Mouse (Mus musculus) hindbrain, postnatal 0 days (tissue): ENCODE measurements around the gene Nop2. TPM values are rescaled to one million over a fixed set of nuclear protein-coding genes. Genes with fewer than 3 reads are reported as not detected.
A peak's percentile ranks its signal among the peaks of the same experiment; 100 is the strongest.

ENCODE experiments used
- ATAC-seq: fragments of 200-750 bp; cut with Nextera tagmentation; 2 replicates; pipeline ENCODE4 v1.8.0; 2017; ENCODE audit warnings: mild to moderate bottlenecking, moderate TSS enrichment, moderate library complexity
- DNase-seq: peaks from one replicate; pipeline ENCODE4 v3.0.0-alpha.2; 2015; ENCODE audit warnings: low spot score
- H3K27ac ChIP-seq: fragments of 300-500 bp; sonication (generic); 2 replicates; pipeline ENCODE4 v1.5.1; 2014; ENCODE audit warnings: mild to moderate bottlenecking
- H3K27me3 ChIP-seq: fragments of 300-500 bp; sonication (generic); 2 replicates; pipeline ENCODE4 v1.6.1; 2014; ENCODE audit warnings: low read length, mixed read lengths; ENCODE audit not compliant: insufficient read depth
- H3K36me3 ChIP-seq: fragments of 300-500 bp; sonication (generic); 2 replicates; pipeline ENCODE4 v1.6.1; 2014; ENCODE audit warnings: low read length, mixed read lengths; ENCODE audit not compliant: insufficient read depth
- H3K4me1 ChIP-seq: fragments of 300-500 bp; sonication (generic); 2 replicates; pipeline ENCODE4 v1.6.1; 2014; ENCODE audit warnings: antibody characterized with exemption, low read length, mixed read lengths; ENCODE audit not compliant: insufficient read depth
- H3K4me2 ChIP-seq: fragments of 300-500 bp; sonication (generic); 2 replicates; pipeline ENCODE4 v1.6.1; 2014; ENCODE audit warnings: low read depth, mild to moderate bottlenecking, low read length, moderate library complexity, mixed read lengths
- H3K4me3 ChIP-seq: fragments of 300-500 bp; sonication (generic); 2 replicates; pipeline ENCODE4 v1.5.1; 2014; ENCODE audit warnings: low read length
- H3K9ac ChIP-seq: fragments of 300-500 bp; sonication (generic); replicated peaks from 2 replicates; pipeline ENCODE4 v1.6.1; 2014; ENCODE audit warnings: mild to moderate bottlenecking, low read length, moderate library complexity, mixed read lengths
- H3K9me3 ChIP-seq: fragments of 300-500 bp; sonication (generic); 2 replicates; pipeline ENCODE4 v1.6.1; 2016; ENCODE audit warnings: low read length, mixed read lengths
- CTCF ChIP-seq: IDR thresholded peaks from 2 replicates; pipeline ENCODE4 v1.5.1; 2016; ENCODE audit warnings: antibody characterized with exemption, control low read depth, low read depth
- WGBS: fragments of 180-500 bp; shearing (Covaris S2); extraction: QIAGEN DNeasy Blood & Tissue Kit; methylation state at CpG from one replicate; pipeline ENCODE4 v1.1.7; 2014; 5-methylcytosine and 5-hydroxymethylcytosine counted together
- polyA plus RNA-seq: library from polyadenylated mRNA; unstranded; fragments of >200 nt; fragmentation: Nextera tagmentation; extraction: Ambion mirVana; gene quantifications from 2 replicates; pipeline ENCODE4 v1.2.1, GENCODE M21; 2015
- total RNA-seq: library from RNA; depleted of rRNA; stranded (reverse); fragments of >200 nt; gene quantifications from 2 replicates; pipeline ENCODE4 v1.2.3, GENCODE M21; 2014

The Nop2 gene
- total and polyA plus RNA-seq, 2 experiments from 2014 or later, result 34.2 to 37.3 TPM

GRCm38 (mm10) chr6:125152212-125153017 is 20.7 kb downstream of the Nop2 start:
- no peak for TF ChIP-seq CTCF
- H3K36me3 ChIP-seq, result peaks cover 22% of the 10 kb centered on the region; the same call in 1 of the 2 replicates
- 83% methylated on average over 22 of the region's 22 CpGs for WGBS
- no peaks in the 10 kb centered on the region for H3K9me3 ChIP-seq
- H3K27ac ChIP-seq, result no peak overlapping the region
- H3K4me1 ChIP-seq, result peaks cover 21% of the 10 kb centered on the region
- no peak overlapping the region for H3K9ac ChIP-seq
- DNase-seq, result no peak
- H3K4me3 ChIP-seq, result no peak overlapping the region
- H3K4me2 ChIP-seq, result no peak overlapping the region
- no peaks in the 10 kb centered on the region for H3K27me3 ChIP-seq
- ATAC-seq, result no peak

- no peak overlapping the region for H3K9ac ChIP-seq
- no peaks in the 10 kb centered on the region for H3K9me3 ChIP-seq
- no peak for TF ChIP-seq CTCF
- no peak overlapping the region for H3K4me3 ChIP-seq
- peaks cover 22% of the 10 kb centered on the region; the same call in 1 of the 2 replicates for H3K36me3 ChIP-seq
- no peak overlapping the region for H3K27ac ChIP-seq
- H3K4me2 ChIP-seq, result no peak overlapping the region
- 82% methylated on average over 5 of the region's 5 CpGs for WGBS
- peaks cover 17% of the 10 kb centered on the region for H3K4me1 ChIP-seq
- ATAC-seq (no peak), DNase-seq (no peak)
- no peaks in the 10 kb centered on the region for H3K27me3 ChIP-seq
Observed at GRCm38 (mm10) chr6:125153018-125153389, 21.3 kb downstream of the Nop2 start.

GRCm38 (mm10) chr6:125153682-125154081 is 22.0 kb downstream of the Nop2 start:
- WGBS, result 93% methylated on average over 4 of the region's 4 CpGs
- Histone ChIP-seq H3K27me3 (no peaks in the 10 kb centered on the region), H3K4me3 (no peak overlapping the region), H3K9me3 (no peaks in the 10 kb centered on the region), H3K4me2 (no peak overlapping the region), H3K36me3 (peaks cover 22% of the 10 kb centered on the region; the same call in 1 of the 2 replicates), H3K27ac (no peak overlapping the region), H3K4me1 (peaks cover 10% of the 10 kb centered on the region; the same call in 1 of the 2 replicates), H3K9ac (no peak overlapping the region)
- DNase-seq (no peak), ATAC-seq (no peak)
- TF ChIP-seq CTCF, result no peak

GRCm38 (mm10) chr6:125154550-125154949 is 22.8 kb downstream of the Nop2 start:
- Histone ChIP-seq H3K4me1 (peaks cover 3% of the 10 kb centered on the region; the same call in 1 of the 2 replicates), H3K4me2 (no peak overlapping the region), H3K9me3 (no peaks in the 10 kb centered on the region), H3K27me3 (no peaks in the 10 kb centered on the region), H3K9ac (no peak overlapping the region), H3K36me3 (peaks cover 22% of the 10 kb centered on the region; the same call in 1 of the 2 replicates), H3K4me3 (no peak overlapping the region), H3K27ac (no peak overlapping the region)
- ATAC-seq (peak; percentile 48; the same call in 1 of the 2 replicates), DNase-seq (peak; percentile 66)
- peak; percentile 62 for TF ChIP-seq CTCF

- no peaks in the 10 kb centered on the region for H3K27me3 ChIP-seq
- H3K36me3 ChIP-seq, result peaks cover 27% of the 10 kb centered on the region; the same call in 1 of the 2 replicates
- H3K27ac ChIP-seq, result no peak overlapping the region
- ATAC-seq, result no peak
- H3K4me1 ChIP-seq, result no peaks in the 10 kb centered on the region
- WGBS, result 84% methylated on average over 8 of the region's 8 CpGs
- H3K4me3 ChIP-seq, result no peak overlapping the region
- no peaks in the 10 kb centered on the region for H3K9me3 ChIP-seq
- no peak overlapping the region for H3K4me2 ChIP-seq
- no peak for DNase-seq
- TF ChIP-seq CTCF, result no peak
- no peak overlapping the region for H3K9ac ChIP-seq
Observed at GRCm38 (mm10) chr6:125155262-125155661, 23.6 kb downstream of the Nop2 start.

- no peak overlapping the region for H3K27ac ChIP-seq
- 80% methylated on average over 3 of the region's 3 CpGs for WGBS
- no peak overlapping the region for H3K4me2 ChIP-seq
- H3K9me3 ChIP-seq, result no peaks in the 10 kb centered on the region
- ATAC-seq, result no peak
- H3K36me3 ChIP-seq, result peaks cover 35% of the 10 kb centered on the region; the same call in 1 of the 2 replicates
- no peak for TF ChIP-seq CTCF
- H3K4me3 ChIP-seq, result no peak overlapping the region
- no peaks in the 10 kb centered on the region for H3K27me3 ChIP-seq
- H3K9ac ChIP-seq, result no peak overlapping the region
- DNase-seq, result no peak
- no peaks in the 10 kb centered on the region for H3K4me1 ChIP-seq
Observed at GRCm38 (mm10) chr6:125156491-125156890, 24.8 kb downstream of the Nop2 start.
